Mouse (Mus musculus) thymus, postnatal 4 days (tissue): ENCODE measurements around the gene Zc3h12d.

Source experiments
- DNase-seq: peaks from one replicate; pipeline ENCODE4 v3.0.0; 2021

Zc3h12d gene

GRCm38 (mm10) chr10:7839551-7840352 lies 7.5 kb downstream of the Zc3h12d start:
- DNase-seq = peak; percentile 56

DNA sequence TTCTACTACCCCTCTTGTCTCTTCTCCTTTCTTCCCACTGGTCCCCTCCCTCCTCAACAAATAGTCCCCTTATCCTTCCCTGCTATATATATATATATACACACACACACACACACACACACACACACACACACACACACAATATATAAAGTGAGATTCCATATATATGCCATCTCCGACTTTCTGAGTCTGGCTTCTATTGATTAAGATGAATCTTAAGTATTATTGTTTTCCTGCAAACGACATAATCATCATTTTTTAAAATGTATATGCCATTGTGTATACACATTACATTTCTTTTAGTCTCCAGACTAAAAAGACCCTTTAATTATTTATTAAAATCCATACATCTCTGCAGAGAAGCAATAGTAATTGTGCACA lies 8.1 kb downstream of the Zc3h12d start:
- DNase-seq = no peak

DNA sequence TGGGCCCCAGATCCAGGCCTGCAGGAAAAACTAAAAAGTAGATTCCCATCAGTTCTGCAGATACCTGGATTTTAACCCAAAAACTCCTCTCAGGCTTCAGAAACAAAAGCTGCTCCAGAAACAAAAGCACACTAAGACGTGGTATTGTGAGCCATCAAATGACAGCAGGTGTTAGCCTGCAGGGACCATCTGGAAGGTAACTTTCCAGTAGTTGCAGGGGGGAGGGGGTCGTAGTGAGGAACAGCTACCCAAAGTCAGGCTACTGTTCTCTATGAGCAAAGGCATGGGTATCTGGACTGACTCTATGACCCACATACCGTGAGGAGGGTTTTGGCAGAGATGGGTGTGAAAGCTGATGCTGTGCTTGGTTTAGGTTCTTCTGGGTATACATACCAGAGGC lies 8.5 kb downstream of the Zc3h12d start:
- peak; percentile 58 for DNase-seq

- peak; percentile 50 for DNase-seq
Measured at GRCm38 (mm10) chr10:7841571-7842080, 9.4 kb downstream of the Zc3h12d start.

DNA sequence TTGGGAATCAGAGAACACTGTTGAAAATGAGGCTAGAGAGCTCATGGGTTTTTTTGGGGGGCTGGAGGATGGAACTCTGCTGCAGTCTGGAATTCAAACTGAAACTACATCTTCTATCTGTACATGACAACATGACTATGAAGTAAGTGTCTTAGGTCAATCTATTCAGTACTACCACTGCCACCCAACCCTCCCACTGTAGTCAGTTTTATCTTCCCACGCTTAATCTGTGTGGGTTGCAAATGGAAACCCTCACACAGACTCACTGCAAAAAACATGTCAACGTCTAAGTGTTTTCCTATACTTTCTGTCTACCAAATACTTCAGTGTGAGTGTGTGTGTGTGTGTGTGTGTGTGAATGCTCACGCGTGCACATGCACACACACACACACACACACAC lies 10.9 kb downstream of the Zc3h12d start:
- no peak for DNase-seq

GRCm38 (mm10) chr10:7844161-7844560 lies 11.9 kb downstream of the Zc3h12d start:
- peak; percentile 68 for DNase-seq

DNA sequence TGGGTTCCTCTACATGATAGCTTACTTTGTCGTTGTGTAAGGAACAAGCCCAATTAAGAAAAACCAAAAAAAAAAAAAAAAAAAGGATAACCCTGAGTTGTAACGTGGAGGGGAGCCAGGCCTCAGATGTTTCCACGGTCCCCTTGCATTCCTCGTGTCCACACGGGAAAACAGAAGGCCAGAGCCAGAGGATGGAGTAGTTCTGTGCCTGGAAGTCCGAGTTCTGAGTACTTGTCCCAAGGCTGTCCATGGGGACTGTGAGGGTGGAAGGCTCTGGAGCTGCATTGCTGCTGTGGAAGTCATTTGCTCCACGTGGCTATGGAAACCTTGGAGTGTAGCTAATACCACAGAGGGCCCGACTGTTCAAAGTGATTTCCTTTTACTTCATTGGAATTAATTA lies 12.9 kb downstream of the Zc3h12d start:
- DNase-seq = no peak

DNA sequence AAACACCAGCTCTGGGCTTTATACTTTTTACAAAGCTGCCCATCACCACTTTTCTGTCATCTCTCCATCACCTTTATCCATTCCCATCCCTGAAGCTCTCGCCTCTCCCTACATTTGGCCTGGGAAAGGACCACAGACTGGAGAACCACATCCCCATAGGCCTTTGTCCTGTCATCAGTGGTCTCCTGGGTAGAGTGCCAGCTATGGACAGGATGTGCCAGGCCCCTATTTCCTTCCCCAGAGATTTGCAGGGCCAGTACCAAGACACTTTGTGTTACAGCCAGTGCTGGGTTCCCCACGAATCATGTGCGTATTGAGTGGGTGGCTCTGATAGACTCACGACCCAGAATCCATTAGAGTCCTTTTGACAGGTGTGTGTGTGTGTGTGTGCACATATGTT lies 13.7 kb downstream of the Zc3h12d start:
- no peak for DNase-seq

- DNase-seq = no peak
Measured at GRCm38 (mm10) chr10:7847166-7847605, 14.9 kb downstream of the Zc3h12d start.

DNA sequence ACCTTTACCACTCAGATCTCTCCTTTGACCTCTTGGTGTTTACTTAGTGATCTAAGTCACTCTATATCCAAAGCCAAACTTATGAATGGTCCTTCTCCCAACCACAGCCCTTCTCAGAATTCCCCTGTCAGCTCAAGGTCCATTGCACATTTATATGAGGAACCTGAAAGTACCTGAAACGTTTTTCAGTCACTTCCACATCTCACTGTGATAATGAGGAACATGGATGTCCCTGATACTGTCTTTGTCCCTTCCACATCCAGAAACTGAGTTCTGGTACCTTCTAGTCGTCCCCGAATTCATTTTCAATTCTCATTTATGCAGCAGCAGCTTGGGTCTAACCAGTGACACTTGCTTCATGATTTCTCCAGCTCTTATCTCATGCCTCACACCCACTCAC lies 19.6 kb downstream of the Zc3h12d start:
- DNase-seq = no peak

- no peak for DNase-seq
Measured at GRCm38 (mm10) chr10:7860494-7860893, 28.2 kb downstream of the Zc3h12d start.

GRCm38 (mm10) chr10:7861259-7861936 lies 29.1 kb downstream of the Zc3h12d start:
- no peak for DNase-seq

GRCm38 (mm10) chr10:7861937-7862657 lies 29.8 kb downstream of the Zc3h12d start:
- DNase-seq = no peak

GRCm38 (mm10) chr10:7863411-7863810 lies 31.1 kb downstream of the Zc3h12d start:
- no peak for DNase-seq

- DNase-seq = no peak
Measured at GRCm38 (mm10) chr10:7864184-7864583, 31.9 kb downstream of the Zc3h12d start.

DNA sequence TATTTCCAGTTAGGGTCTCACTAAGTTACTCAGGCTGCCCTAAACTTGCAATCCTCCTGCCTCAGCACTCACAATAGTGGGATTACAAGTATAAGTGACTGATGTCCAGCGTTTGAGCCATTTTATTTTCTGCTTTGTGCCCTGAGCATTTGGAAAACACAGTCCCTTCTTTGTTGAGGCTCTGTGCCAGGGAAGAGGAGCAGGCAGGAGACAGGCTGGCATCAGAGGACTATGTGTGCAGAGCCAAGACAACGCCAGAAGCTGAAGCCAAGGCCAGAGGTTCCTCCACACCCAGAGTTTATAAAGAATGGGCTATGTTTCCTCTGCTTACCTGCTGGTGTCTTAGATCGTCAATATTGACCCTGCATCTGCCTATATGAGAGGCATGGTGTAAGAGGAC lies 32.5 kb downstream of the Zc3h12d start:
- DNase-seq = no peak

- DNase-seq = peak; percentile 61
Measured at GRCm38 (mm10) chr10:7866762-7867665, 34.7 kb downstream of the Zc3h12d start.

GRCm38 (mm10) chr10:7867666-7868030 lies 35.4 kb downstream of the Zc3h12d start:
- DNase-seq = no peak

GRCm38 (mm10) chr10:7869746-7870145 lies 37.5 kb downstream of the Zc3h12d start:
- DNase-seq = no peak

DNA sequence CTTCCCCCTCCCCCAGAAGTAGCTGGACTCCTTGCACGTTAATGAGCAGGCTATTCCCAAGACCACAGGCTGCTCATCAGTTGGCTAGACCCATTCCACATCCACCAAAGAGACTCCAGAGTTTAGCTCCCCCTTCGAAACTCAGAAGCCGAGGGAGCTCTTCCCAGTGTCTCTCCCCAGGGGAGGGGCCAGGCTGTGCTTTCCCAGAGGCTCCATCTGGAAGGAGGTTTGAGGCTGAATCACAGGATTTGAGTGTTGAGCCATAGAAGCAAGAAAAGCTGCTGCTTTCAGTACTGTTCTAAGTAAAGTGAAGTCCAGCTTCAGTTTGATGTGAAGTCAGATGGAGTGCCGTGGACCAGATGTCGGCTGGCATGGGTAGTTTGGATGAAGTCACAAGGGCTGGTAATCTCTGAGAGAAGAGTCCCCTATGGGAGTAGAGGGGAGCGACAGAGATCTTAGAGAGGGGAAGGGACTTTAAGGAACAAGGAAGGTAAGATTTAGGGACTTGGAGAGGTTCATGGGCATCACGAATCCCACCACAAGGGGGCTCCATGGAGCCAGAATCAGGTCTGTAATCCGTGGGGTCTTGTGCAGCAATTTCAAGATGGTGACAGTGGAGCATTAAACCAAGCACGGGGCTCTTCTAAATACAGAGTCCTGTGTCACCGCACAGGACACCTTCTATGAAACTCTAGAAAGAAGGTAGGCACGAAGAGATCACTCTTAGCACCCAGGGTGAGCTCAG lies 38.5 kb downstream of the Zc3h12d start:
- peak; percentile 79 for DNase-seq

- DNase-seq = no peak
Measured at GRCm38 (mm10) chr10:7871381-7872020, 39.2 kb downstream of the Zc3h12d start.
